Mouse (Mus musculus) hindbrain, postnatal 0 days (tissue): ENCODE measurements around the gene Chsy1. TPM values are rescaled to one million over a fixed set of nuclear protein-coding genes. Genes with fewer than 3 reads are reported as not detected.

ENCODE experiments used
- ATAC-seq: fragments of 200-750 bp; cut with Nextera tagmentation; 2 replicates; pipeline ENCODE4 v1.8.0; 2017; ENCODE audit warnings: mild to moderate bottlenecking, moderate TSS enrichment, moderate library complexity
- DNase-seq: peaks from one replicate; pipeline ENCODE4 v3.0.0-alpha.2; 2015; ENCODE audit warnings: low spot score
- H3K27ac ChIP-seq: fragments of 300-500 bp; sonication (generic); 2 replicates; pipeline ENCODE4 v1.5.1; 2014; ENCODE audit warnings: mild to moderate bottlenecking
- H3K27me3 ChIP-seq: fragments of 300-500 bp; sonication (generic); 2 replicates; pipeline ENCODE4 v1.6.1; 2014; ENCODE audit warnings: low read length, mixed read lengths; ENCODE audit not compliant: insufficient read depth
- H3K36me3 ChIP-seq: fragments of 300-500 bp; sonication (generic); 2 replicates; pipeline ENCODE4 v1.6.1; 2014; ENCODE audit warnings: low read length, mixed read lengths; ENCODE audit not compliant: insufficient read depth
- H3K4me1 ChIP-seq: fragments of 300-500 bp; sonication (generic); 2 replicates; pipeline ENCODE4 v1.6.1; 2014; ENCODE audit warnings: antibody characterized with exemption, low read length, mixed read lengths; ENCODE audit not compliant: insufficient read depth
- H3K4me2 ChIP-seq: fragments of 300-500 bp; sonication (generic); 2 replicates; pipeline ENCODE4 v1.6.1; 2014; ENCODE audit warnings: low read depth, mild to moderate bottlenecking, low read length, moderate library complexity, mixed read lengths
- H3K4me3 ChIP-seq: fragments of 300-500 bp; sonication (generic); 2 replicates; pipeline ENCODE4 v1.5.1; 2014; ENCODE audit warnings: low read length
- H3K9ac ChIP-seq: fragments of 300-500 bp; sonication (generic); replicated peaks from 2 replicates; pipeline ENCODE4 v1.6.1; 2014; ENCODE audit warnings: mild to moderate bottlenecking, low read length, moderate library complexity, mixed read lengths
- H3K9me3 ChIP-seq: fragments of 300-500 bp; sonication (generic); 2 replicates; pipeline ENCODE4 v1.6.1; 2016; ENCODE audit warnings: low read length, mixed read lengths
- CTCF ChIP-seq: IDR thresholded peaks from 2 replicates; pipeline ENCODE4 v1.5.1; 2016; ENCODE audit warnings: antibody characterized with exemption, control low read depth, low read depth
- WGBS: fragments of 180-500 bp; shearing (Covaris S2); extraction: QIAGEN DNeasy Blood & Tissue Kit; methylation state at CpG from one replicate; pipeline ENCODE4 v1.1.7; 2014; 5-methylcytosine and 5-hydroxymethylcytosine counted together
- polyA plus RNA-seq: library from polyadenylated mRNA; unstranded; fragments of >200 nt; fragmentation: Nextera tagmentation; extraction: Ambion mirVana; gene quantifications from 2 replicates; pipeline ENCODE4 v1.2.1, GENCODE M21; 2015
- total RNA-seq: library from RNA; depleted of rRNA; stranded (reverse); fragments of >200 nt; gene quantifications from 2 replicates; pipeline ENCODE4 v1.2.3, GENCODE M21; 2014

The Chsy1 gene
- total and polyA plus RNA-seq, 2 experiments from 2014 or later, result 7.9 to 32.9 TPM

DNA sequence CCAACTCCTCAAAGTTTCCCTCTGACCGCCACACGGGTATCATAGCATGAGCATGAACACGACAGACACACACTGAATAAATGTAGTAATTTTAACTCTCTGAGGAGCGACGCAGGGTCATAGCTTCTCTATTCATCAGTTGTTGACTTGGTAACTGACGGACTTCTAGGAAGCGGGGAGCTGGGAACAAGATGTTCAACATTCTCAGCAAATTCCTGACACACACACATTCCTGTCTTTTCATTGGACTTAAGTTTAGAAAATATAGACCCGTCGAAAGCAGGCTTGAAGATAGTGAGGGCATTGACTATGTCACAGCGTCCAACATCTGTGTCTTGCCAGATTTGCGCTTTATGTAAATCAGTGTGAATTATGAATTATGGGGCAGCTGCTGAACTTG lies 2.1 kb upstream of the Chsy1 start:
- DNase-seq, result no peak
- no peaks in the 10 kb centered on the region for H3K9me3 ChIP-seq
- H3K36me3 ChIP-seq, result no peaks in the 10 kb centered on the region
- no peak overlapping the region for H3K4me2 ChIP-seq
- no peak overlapping the region for H3K4me3 ChIP-seq
- no peak for ATAC-seq
- no peaks in the 10 kb centered on the region; the same call in 1 of the 2 replicates for H3K27me3 ChIP-seq
- no peak overlapping the region for H3K9ac ChIP-seq
- WGBS, result 78% methylated on average over 11 of the region's 11 CpGs
- H3K4me1 ChIP-seq, result peaks cover 4% of the 10 kb centered on the region; the same call in 1 of the 2 replicates
- TF ChIP-seq CTCF, result no peak
- H3K27ac ChIP-seq, result no peak overlapping the region

- peaks cover 4% of the 10 kb centered on the region for H3K4me1 ChIP-seq
- WGBS, result 9% methylated on average over 7 of the region's 7 CpGs
- H3K36me3 ChIP-seq, result no peaks in the 10 kb centered on the region
- no peaks in the 10 kb centered on the region; the same call in 1 of the 2 replicates for H3K27me3 ChIP-seq
- no peak overlapping the region for H3K4me2 ChIP-seq
- no peak overlapping the region for H3K27ac ChIP-seq
- no peak for ATAC-seq
- H3K4me3 ChIP-seq, result no peak overlapping the region
- H3K9ac ChIP-seq, result no peak overlapping the region
- H3K9me3 ChIP-seq, result no peaks in the 10 kb centered on the region
- peak; percentile 60 for DNase-seq
- peak; percentile 66 for TF ChIP-seq CTCF
These were observed 1.4 kb upstream of the Chsy1 start for GRCm38 (mm10) chr7:66107930-66108329.

GRCm38 (mm10) chr7:66109855-66110635 lies 730 bp downstream of the Chsy1 start:
- TF ChIP-seq CTCF, result no peak
- 2% methylated on average over 59 of the region's 77 CpGs for WGBS

DNA sequence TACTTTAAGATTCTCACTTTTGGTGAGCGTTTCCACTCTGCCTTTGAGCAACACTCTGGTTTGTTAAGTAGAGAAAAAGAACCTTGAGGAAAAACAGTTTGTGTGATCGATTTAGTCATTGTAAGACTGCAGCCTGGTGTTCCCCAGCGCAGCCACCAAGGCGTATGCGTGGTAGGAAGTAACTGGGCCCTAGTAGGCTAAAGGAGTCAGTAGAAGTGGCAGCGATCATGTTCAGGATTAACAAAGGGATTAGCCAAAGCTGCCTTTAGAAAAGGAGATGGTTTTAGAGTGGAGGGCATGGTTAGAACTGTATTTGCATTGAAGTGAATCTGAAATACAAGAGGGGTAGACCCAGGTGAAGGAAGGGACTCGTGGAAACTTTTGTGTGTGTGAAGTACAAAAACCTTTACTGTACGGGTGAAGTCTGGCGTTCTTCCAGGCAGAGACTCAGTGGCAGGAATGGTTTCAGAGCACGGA lies 1.4 kb downstream of the Chsy1 start:
- DNase-seq (peak; percentile 47), ATAC-seq (no peak)
- H3K4me1 ChIP-seq, result peaks cover 4% of the 10 kb centered on the region
- peak overlapping the region; percentile 91 for H3K27ac ChIP-seq
- H3K9ac ChIP-seq, result peak overlapping the region; percentile 86
- no peaks in the 10 kb centered on the region for H3K9me3 ChIP-seq
- no peaks in the 10 kb centered on the region; the same call in 1 of the 2 replicates for H3K27me3 ChIP-seq
- H3K36me3 ChIP-seq, result no peaks in the 10 kb centered on the region
- no peak for TF ChIP-seq CTCF
- WGBS, result 2% methylated on average over 10 of the region's 10 CpGs
- peak overlapping the region; percentile 96 for H3K4me2 ChIP-seq
- H3K4me3 ChIP-seq, result peak overlapping the region; percentile 88

More at GRCm38 (mm10) chr7:66109855-66110635, 730 bp downstream of the Chsy1 start:
- peak; percentile 56 for ATAC-seq
- Histone ChIP-seq H3K27me3 (no peaks in the 10 kb centered on the region; the same call in 1 of the 2 replicates), H3K27ac (peak overlapping the region; percentile 91), H3K4me1 (peaks cover 4% of the 10 kb centered on the region), H3K36me3 (no peaks in the 10 kb centered on the region), H3K9ac (peak overlapping the region; percentile 86), H3K4me3 (peak overlapping the region; percentile 88), H3K4me2 (peak overlapping the region; percentile 96), H3K9me3 (no peaks in the 10 kb centered on the region)
- DNase-seq, result peak; percentile 60

GRCm38 (mm10) chr7:66111211-66111610 lies 1.9 kb downstream of the Chsy1 start:
- no peak for ATAC-seq
- H3K9ac ChIP-seq, result peak overlapping the region; percentile 86
- H3K9me3 ChIP-seq, result no peaks in the 10 kb centered on the region
- peak overlapping the region; percentile 88 for H3K4me3 ChIP-seq
- H3K27me3 ChIP-seq, result no peaks in the 10 kb centered on the region; the same call in 1 of the 2 replicates
- WGBS, result 50% methylated on average over 10 of the region's 10 CpGs
- DNase-seq, result no peak
- H3K27ac ChIP-seq, result peak overlapping the region; percentile 91; the same call in 1 of the 2 replicates
- peaks cover 4% of the 10 kb centered on the region for H3K4me1 ChIP-seq
- H3K36me3 ChIP-seq, result no peaks in the 10 kb centered on the region
- no peak for TF ChIP-seq CTCF
- H3K4me2 ChIP-seq, result peak overlapping the region; percentile 96

- ATAC-seq (no peak), DNase-seq (no peak)
- H3K27me3 ChIP-seq, result no peaks in the 10 kb centered on the region
- no peak overlapping the region for H3K4me2 ChIP-seq
- no peak overlapping the region for H3K9ac ChIP-seq
- H3K36me3 ChIP-seq, result no peaks in the 10 kb centered on the region
- peaks cover 7% of the 10 kb centered on the region for H3K4me1 ChIP-seq
- WGBS, result 83% methylated on average over 3 of the region's 3 CpGs
- no peak overlapping the region for H3K4me3 ChIP-seq
- no peak for TF ChIP-seq CTCF
- H3K9me3 ChIP-seq, result no peaks in the 10 kb centered on the region
- no peak overlapping the region for H3K27ac ChIP-seq
These were observed 4.2 kb downstream of the Chsy1 start for GRCm38 (mm10) chr7:66113561-66113960.

GRCm38 (mm10) chr7:66115821-66116343 lies 6.6 kb downstream of the Chsy1 start:
- Histone ChIP-seq H3K36me3 (no peaks in the 10 kb centered on the region), H3K4me1 (peaks cover 12% of the 10 kb centered on the region), H3K4me2 (no peak overlapping the region), H3K4me3 (no peak overlapping the region), H3K27me3 (no peaks in the 10 kb centered on the region), H3K27ac (no peak overlapping the region), H3K9ac (no peak overlapping the region), H3K9me3 (no peaks in the 10 kb centered on the region)
- WGBS, result 84% methylated on average over 11 of the region's 11 CpGs
- no peak for DNase-seq
- ATAC-seq, result no peak
- no peak for TF ChIP-seq CTCF
